Mouse (Mus musculus): ENCODE measurements around the gene Alox5.
"Not testable (repeated sequence)": the region's sequence is repeated elsewhere in the genome, so short reads cannot be mapped to it uniquely, and the experiment has no call there.

Alox5 gene

GRCm38 (mm10) chr6:116460544-116461283 is at the start of gene Alox5:
TSS of gene Alox5 (minus strand) at chr6:116461178.
- in situ Hi-C loops (cut with MboI): no loop called here

DNA sequence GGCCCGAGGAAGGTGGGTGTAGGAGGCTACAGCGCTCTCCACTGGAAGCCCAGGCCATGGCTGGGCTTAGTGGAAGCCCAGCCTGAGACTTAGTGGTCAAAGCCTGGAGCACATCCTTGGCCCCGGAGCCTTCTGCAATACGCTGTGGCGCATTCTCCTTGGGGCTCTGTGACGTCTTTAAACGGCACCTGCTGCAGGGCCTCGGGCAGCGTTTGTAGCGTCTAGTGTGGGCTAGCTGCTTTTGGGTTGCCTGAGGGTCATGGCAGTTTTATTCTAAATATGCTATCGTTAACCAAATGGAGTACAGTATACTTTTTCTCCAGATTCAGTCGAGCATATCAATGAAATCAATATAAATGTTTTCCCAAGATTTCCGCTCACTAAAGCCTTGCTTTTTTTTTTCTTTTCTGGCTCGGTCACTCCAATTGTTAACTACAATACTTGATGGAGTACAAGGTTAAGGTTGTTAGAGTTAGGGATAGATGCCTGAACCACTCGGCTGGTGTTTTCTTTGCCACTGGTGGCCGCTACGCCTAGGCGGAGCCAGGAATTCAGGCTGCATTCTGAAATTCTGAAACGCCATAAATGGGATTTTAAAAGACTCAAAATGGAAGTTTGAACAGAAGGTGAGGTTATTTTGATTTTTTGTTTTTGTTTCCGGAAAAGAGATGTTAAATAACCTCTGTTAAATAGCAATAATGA is 45.5 kb upstream of the Alox5 start, which contains the start of gene Olfr212:
Gene Olfr212, plus strand, starts transcription at position 215 of the 702 bp plus-strand sequence.
- in situ Hi-C loops (cut with MboI): not testable (repeated sequence)

- in situ Hi-C loops (cut with MboI): no loop called here
Observed at GRCm38 (mm10) chr6:116495960-116496359, 35.0 kb upstream of the Alox5 start.

GRCm38 (mm10) chr6:116493742-116494141 is 32.8 kb upstream of the Alox5 start:
- in situ Hi-C loops (cut with MboI): no loop called here

- in situ Hi-C loops (cut with MboI): no loop called here
Observed at GRCm38 (mm10) chr6:116488791-116489190, 27.8 kb upstream of the Alox5 start, which contains the start of gene Olfr211. TSS of gene Olfr211 (plus strand) at chr6:116489091.

GRCm38 (mm10) chr6:116486833-116487232 is 25.9 kb upstream of the Alox5 start:
- in situ Hi-C loops (cut with MboI): no loop called here

- in situ Hi-C loops (cut with MboI): no loop called here
Observed at GRCm38 (mm10) chr6:116485081-116485480, 24.1 kb upstream of the Alox5 start.

- in situ Hi-C loops (cut with MboI): no loop called here
Observed at GRCm38 (mm10) chr6:116468081-116468480, 7.1 kb upstream of the Alox5 start.

DNA sequence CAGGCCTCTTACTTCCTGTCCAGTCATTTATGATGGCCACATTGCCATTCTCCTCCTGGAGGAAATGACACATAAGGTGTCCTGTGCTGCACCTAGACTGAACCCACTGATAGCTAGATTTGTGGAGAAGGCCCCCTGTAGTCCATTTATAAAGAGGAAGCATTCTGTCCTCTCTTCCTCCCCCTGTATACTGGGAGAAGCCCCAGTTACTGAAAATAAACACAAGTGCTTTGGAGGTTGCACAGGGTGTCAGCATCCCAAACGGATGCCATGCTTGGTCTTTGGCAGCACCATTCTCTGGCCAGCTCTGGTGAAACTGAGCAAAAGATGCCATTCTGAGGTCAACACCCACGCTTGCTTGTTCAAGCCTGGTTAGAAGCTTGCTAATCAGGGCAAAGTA is 1.7 kb downstream of the Alox5 start:
- in situ Hi-C loops (cut with MboI): no loop called here

GRCm38 (mm10) chr6:116458728-116459127 is 2.2 kb downstream of the Alox5 start:
- in situ Hi-C loops (cut with MboI): no loop called here

DNA sequence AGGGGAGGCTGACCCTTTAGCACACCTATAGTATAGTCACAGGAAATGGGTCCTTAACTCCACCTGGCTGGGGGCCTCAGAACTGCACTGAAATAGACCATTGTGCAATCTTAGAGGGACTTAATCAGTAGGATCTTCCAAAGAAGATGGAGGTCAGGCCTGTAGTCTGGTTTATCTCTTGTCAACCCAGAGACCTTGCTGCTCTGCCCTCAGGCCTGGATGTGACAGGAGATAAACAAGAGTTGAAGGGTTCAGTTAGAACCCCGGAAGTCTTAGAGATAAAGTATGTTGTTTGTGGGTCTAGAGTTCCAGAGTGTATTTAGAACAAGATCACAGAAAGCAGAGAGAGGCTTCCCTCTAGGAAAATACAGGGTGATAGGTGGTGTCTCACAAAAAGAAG is 4.5 kb downstream of the Alox5 start:
- in situ Hi-C loops (cut with MboI): no loop called here

GRCm38 (mm10) chr6:116455781-116456180 is 5.2 kb downstream of the Alox5 start:
- in situ Hi-C loops (cut with MboI): no loop called here

DNA sequence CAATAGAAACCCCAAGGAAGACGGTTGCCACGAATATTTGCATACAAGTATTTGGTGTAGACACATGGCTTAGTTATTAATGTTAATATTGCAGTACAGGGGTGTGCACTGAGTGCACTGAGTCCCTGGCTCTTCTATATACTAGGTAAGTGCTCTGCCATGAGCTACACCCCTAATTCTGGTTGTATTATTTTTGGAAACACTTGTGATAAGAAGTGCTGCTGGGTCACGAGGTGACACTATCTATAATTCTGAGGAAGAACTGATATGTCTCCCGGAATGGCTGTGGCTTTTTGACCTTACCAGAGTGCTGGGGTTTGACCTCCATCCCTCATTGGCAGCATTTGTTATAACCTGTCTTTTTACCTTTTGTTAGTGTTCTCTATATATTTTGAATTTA is 20.1 kb downstream of the Alox5 start:
- in situ Hi-C loops (cut with MboI): no loop called here

GRCm38 (mm10) chr6:116440447-116440846 is 20.5 kb downstream of the Alox5 start:
- in situ Hi-C loops (cut with MboI): no loop called here

DNA sequence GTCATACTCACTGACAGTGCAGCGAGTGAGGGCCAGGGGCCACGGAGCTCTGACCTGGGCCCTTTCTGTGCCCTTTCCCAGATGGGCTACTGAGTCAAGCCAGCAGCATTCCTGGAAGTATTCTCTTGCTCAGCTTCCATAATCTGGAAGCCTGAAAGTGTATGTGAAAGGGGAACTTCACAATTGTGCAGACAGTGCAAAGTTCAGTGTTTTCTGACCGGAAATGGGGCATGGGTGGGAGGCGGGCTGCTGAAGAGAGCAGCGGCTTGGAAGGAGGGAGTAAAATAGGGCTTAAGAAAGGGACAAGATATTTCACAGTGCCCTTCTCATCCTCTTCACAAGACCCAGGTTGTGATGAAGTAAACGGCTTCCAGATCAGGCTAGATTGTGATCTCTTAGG is 21.4 kb downstream of the Alox5 start:
- in situ Hi-C loops (cut with MboI): no loop called here

DNA sequence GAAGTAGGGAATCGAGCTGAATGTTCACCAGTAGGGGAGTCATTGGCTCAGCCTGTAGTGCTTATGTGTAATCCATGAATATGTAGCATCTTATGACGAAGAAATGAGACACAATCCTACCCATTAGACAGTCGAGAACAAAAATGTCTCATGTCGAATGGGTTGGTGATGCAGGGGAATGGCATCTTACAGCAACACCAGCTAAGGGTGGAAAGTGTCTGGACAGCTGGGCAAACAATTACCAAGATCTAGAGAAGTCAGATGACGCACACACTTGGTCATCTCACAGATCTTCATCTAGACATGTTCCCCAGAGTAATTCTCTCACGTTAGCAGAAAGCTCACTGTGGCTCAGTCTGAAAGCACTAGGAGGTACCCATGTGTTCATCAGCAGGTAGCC is 22.1 kb downstream of the Alox5 start:
- in situ Hi-C loops (cut with MboI): no loop called here

GRCm38 (mm10) chr6:116428282-116428681 is 32.7 kb downstream of the Alox5 start:
- in situ Hi-C loops (cut with MboI): no loop called here

GRCm38 (mm10) chr6:116427552-116427951 is 33.4 kb downstream of the Alox5 start:
- in situ Hi-C loops (cut with MboI): no loop called here

DNA sequence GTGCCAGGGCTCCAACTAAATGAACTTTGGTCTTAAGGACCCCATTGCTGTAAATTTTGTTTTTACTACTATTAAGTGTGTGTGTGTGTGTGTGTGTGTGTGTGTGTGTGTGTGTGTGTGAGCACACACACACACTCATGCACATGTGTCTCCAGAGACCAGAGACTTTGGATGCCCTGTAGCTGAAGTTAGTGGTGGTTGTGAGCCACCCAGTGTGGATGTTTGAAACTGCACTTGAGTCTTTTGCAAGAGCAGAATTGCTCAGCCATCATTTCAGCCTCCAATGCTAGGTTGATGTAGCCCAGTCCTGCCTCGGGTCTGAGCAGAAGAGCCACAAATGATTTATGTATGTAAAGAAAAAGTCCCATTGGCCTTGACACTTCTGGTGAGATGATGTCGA is 37.3 kb downstream of the Alox5 start:
- in situ Hi-C loops (cut with MboI): no loop called here

GRCm38 (mm10) chr6:116422991-116423390 is 38.0 kb downstream of the Alox5 start:
- in situ Hi-C loops (cut with MboI): no loop called here

- in situ Hi-C loops (cut with MboI): no loop called here
Observed at GRCm38 (mm10) chr6:116420271-116420670, 40.7 kb downstream of the Alox5 start.

DNA sequence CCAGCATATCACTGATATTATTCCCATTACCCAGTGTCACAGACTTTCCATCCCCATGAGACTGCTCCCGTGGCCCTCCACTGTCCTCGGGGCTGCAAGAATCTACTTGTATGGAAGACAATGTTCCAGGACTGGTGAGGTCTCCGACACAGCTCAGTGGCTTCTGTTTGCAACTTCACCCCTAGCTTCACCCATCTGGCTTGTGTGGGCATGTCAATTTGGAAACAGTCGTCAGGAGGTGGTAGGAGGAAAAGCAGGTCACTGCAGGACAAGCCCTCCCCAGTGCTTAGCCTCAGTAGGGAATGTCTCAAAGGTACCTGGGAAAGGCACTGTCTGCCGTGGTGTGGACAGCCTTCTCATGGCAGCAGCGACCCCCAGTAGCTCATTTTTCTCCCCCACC is 41.3 kb downstream of the Alox5 start:
- in situ Hi-C loops (cut with MboI): no loop called here

- in situ Hi-C loops (cut with MboI): no loop called here
Observed at GRCm38 (mm10) chr6:116418487-116418886, 42.5 kb downstream of the Alox5 start.

Measured in mature B cell (primary cell).